Mouse (Mus musculus) MEL-GATA-1-ER (cell line): ENCODE results near the gene Obscn.

Source experiments
- DNase-seq: peaks from one replicate; pipeline ENCODE4 v3.0.0-alpha.2; 2012; ENCODE audit warnings: low read depth; ENCODE audit errors: extremely low read depth

The Obscn gene

DNA sequence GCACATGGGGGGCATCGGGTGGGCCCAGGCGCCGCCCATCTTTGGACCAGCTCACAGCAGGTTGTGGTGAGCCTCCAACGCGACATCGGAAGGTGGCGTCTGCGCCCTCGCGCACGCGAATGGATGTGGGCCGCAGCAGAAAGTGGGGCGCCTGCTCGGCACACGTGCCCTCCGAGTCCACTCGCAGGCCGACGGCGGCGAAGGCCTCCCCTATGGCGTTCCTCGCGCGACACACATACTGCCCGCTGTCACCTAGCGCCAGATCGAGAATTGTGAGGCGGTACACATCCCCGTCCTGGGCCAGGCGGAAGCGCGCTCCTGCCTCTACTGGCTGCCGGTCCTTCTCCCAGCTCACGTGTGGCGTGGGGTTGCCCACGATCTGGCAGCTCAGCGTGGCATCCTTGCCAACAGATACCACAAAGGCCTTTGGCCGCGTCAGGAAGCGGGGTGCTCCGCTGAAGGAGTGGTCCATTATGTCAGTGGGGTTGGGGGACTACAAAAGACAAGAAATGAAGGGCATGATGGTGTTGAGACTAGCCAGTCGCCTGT is at the start of gene Obscn:
Gene Obscn (minus strand): TSS at position 499 of the 549 bp plus-strand sequence.
- no peak for DNase-seq

GRCm38 (mm10) chr11:59185490-59185889 is 49.3 kb upstream of the Obscn start:
- no peak for DNase-seq

GRCm38 (mm10) chr11:59183821-59184220 is 47.6 kb upstream of the Obscn start:
- DNase-seq, result peak; percentile 33

DNA sequence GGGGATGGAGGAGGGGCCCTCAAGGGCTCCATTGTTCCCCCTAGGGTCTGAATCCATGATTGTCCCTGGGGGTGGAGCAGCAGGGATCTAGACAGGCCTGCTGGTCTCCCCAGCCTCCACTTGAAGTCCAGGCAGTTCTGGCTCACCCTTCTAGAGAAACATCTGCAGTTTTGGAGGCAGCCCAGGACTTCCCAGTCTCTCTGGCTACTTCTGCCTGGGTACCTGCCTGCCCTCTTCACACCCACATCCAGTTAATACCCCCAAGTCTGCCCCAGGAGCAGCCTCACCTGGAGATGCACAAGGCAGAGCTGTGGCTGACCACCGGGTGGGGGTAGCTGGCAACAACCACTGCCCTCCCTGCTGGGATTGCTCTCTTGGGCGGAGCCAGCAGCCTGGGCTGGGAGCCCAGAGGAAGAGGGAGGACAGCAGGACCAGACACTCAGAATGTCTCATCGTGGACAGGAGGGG is 46.7 kb upstream of the Obscn start, which contains the start of gene Gjc2:
Gene Gjc2 (minus strand): TSS at position 350 of the 468 bp plus-strand sequence.
- DNase-seq, result no peak

DNA sequence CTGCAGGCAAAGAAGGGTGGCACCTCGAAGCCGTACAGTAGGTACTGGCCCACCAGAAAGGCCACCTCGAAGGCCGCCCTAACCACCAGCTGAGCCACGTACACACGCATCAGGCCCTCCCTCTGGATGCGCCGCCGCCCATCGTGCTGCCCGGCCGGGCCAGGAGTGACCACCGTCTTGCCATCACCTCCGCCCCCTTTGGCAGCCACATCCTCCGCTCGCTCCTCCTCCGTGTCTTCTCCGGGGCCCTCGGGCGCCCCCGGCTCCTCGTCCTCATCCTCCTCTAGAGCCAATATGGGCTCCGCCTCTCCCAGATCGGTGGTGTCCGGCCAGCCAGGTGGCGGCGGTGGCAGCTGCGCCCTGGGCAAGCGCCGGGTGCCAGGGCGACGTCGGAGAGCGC is 40.7 kb upstream of the Obscn start:
- no peak for DNase-seq

GRCm38 (mm10) chr11:59176475-59176874 is 40.3 kb upstream of the Obscn start:
- no peak for DNase-seq

DNA sequence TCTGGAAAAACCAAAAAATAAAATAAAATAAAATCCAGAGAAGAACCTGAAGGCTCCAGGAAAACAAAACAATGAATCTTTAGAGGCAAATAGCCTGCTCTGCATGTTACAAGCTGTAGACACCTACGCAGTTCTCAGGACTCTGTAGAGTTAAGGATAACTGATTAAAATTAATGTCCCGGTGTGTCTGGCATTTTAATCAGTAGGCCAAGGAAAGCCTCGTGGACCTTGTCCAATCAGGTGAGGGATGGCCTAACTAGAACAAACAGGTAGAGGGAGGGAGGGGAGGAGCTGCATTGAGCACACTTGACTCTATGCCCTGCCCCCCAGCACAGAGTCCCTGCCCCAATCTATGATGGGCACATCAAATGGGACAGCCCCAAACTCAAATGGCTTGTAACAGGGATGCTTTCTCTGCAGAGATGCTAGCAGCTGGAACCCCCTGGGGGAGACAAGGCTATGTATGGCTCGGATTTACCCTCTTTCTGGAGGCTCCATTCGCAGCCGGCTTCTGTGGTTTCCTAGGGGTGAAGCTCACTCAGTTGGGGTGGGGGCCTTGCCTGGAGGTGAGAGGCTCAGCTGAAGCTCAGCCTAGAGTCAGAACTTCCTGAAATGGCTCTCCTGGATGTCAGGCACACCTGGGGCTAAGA is 38.1 kb upstream of the Obscn start:
- no peak for DNase-seq

- no peak for DNase-seq
These were observed 34.3 kb upstream of the Obscn start for GRCm38 (mm10) chr11:59170549-59170948.

- no peak for DNase-seq
These were observed 33.6 kb upstream of the Obscn start for GRCm38 (mm10) chr11:59169807-59170206.

DNA sequence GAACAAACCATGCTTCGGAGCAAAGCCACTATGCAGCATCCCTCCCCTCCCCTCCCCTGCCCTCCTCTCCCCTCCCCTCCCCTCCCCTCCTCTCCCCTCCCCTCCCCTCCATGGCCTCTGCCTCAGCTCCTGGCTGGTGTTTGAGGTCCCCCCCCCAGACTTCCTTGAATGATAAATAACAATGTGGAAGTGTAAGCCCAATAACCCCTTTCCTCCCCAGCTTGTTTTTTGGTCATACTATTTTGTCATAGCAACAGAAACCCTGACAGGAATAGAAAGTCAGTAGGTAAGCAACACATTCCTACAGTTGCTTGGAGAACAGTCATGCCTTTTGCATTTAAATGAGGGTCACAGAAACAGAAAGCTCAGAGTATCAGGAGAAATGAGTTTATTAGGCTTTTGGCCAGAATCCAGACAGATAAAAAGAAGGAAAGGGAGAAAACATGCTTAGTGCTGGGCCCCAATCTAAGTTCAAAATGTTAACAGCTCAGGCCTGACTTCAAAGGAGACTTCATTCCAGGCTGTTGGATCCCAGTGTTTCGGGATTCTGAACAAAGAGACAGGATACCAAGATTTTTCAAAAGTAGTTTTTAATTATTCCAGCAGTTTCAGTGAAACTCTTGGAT is 29.5 kb upstream of the Obscn start:
- DNase-seq, result peak; percentile 47

GRCm38 (mm10) chr11:59164384-59164783 is 28.2 kb upstream of the Obscn start:
- peak; percentile 92 for DNase-seq

GRCm38 (mm10) chr11:59163255-59164236 is 27.3 kb upstream of the Obscn start, which contains the start of gene Iba57:
Gene Iba57 (minus strand): TSS chr11:59163739.
- DNase-seq, result peak; percentile 95

- DNase-seq, result peak; percentile 33
These were observed 26.4 kb upstream of the Obscn start for GRCm38 (mm10) chr11:59162443-59163254.

GRCm38 (mm10) chr11:59161398-59161797 is 25.2 kb upstream of the Obscn start:
- no peak for DNase-seq

DNA sequence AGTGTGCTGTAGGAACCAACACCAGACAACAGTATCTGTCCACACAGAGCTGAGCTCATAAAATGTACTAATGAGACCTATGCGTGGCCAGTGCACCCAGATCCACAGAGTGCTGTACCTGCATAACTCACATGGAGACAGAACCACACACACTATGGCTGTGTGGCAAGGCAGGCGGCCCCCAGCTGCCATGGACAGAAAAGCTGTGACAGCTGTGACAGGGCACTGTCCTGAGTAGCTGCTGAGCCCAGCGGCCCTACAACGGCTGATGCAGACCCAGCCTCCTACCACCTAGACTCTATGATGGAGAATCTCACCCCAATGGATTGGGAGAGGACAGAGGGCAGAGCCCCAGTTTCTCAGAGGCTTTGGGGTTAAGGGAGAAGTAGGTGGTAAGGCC is 23.4 kb upstream of the Obscn start:
- no peak for DNase-seq

DNA sequence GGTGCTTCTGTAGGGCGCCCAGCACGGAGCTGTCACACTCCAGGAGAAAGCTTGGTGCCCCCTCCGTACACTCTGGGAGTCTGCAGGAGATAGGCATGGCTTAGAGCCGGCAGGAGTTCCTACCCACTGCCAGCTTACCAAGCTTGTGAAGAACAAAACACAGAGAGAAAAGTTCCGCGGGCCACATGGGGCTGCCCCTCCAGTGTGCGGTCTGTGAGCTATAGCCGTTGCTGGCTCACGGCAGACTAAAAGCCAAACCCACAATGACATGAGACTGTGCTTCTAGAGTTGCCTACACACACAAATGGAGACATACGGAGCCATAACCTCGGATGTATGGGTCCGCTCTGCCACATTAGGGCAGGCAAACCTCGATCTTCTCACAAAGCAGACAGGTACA is 22.9 kb upstream of the Obscn start:
- DNase-seq, result no peak

GRCm38 (mm10) chr11:59155900-59156299 is 19.7 kb upstream of the Obscn start:
- DNase-seq, result no peak

DNA sequence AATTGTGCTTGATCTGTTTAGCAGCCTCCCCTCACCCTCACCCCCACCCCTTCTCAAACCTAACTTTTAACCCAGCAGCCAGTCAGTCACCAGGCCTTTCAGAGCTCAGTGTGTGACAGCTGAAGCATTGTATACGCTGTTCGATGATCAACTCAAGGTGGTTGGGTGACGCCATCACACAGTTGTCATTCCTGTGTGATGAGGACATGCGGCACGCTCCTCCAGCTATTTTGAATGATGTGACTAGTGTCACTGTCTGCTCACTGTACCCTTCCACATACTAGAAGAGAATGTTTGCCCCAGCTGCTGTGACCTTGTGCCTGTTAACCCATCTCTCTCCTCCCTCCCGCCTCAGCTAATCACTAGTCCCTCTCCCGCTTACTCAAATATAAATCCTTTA is 18.0 kb upstream of the Obscn start:
- DNase-seq, result no peak

DNA sequence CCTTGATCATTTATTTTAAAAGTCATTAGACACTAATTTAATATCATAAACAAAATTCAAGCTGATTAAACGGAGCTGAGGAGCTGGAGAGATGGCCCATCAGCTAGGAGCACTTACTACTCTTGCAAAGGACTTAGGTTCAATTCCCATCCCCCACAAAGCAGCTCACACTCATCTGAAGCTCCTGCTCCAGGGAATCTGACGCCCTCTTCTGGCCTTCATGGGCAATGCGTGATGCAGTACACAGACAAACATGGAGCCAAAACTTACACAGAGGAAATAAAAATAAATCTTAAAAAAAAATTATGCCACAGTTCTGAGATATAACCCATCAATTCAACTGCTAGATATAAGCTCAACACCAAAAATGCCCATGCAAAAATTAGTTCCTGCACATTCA is 15.5 kb upstream of the Obscn start:
- no peak for DNase-seq

DNA sequence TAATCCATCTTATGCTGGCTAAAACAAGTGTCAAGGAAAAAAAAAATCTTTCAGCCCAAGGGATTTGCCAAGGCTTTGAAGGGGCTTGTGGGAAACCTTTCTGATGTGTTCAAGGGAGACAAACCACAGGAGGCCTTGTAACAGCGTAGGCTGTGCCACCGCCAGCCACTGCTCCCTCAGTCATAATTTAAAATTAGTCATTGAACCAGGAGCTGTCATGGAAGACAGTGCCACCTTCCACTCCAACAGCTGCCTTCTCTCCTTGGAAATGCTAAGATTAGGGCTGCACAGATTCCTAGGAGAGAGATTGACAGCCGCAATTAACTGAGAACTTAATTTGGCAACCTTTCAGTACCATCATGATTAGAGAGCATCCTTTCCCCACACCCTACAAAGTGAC is 13.1 kb upstream of the Obscn start:
- no peak for DNase-seq

- DNase-seq, result no peak
These were observed 6.8 kb upstream of the Obscn start for GRCm38 (mm10) chr11:59142962-59143361.
